ENCODE assay signal across 8 mouse cellular contexts in the genomic region with DNA sequence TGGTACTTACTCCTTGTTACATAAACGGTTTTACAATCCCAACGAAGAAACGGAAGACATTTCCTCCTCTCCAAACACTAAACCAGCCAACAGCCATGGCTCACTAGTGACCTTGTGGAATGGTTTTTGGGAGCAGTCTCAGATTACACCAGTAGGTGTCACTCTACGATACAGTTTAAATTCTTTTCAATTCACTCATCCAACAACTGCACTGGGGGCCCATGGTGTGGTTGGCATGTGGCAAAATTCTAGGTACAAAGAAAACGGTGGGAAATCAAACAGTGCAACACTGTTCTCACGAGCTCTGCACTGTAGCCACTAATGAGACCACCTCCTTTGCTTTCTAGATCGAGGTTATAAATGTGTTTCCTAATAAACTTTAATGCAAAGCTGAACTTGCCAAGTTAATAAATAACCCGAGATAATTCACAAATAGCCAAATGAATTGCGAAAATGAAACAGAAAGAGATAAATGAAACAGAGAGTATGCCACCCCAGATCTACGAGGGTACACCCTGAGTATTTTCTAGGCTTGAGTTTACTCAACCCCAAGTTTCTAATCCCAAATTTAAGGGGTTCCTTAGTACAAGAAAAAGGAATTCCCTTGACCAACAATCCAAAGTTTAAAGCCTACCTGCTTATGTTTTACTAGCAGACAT.
DNase-seq lines count a peak whose midpoint lies in the region; ATAC-seq and TF ChIP-seq lines count a peak whose summit lies in the region.

No protein-coding gene starts in this region.

- no peak overlapping the region for H3K9ac ChIP-seq in forebrain, embryonic 12.5 days
- H3K9ac ChIP-seq in limb, embryonic 14.5 days (ENCODE audit: low read depth, low read length, severe bottlenecking): no peak overlapping the region

- DNase-seq in forebrain, embryonic 10.5 days (ENCODE audit: extremely low spot score, low spot score): peak; percentile 38
- peak; percentile 44 for DNase-seq in urinary bladder, postnatal 25 days (ENCODE audit: low spot score)
- DNase-seq in urinary bladder, postnatal 10 days (ENCODE audit: low spot score): no peak
- peak; percentile 46 for DNase-seq in embryo, embryonic 11.5 days (ENCODE audit: low read depth, low spot score)
- peak; percentile 72 for DNase-seq in kidney, adult 2 months
- DNase-seq in limb, embryonic 14.5 days (ENCODE audit: low spot score): peak; percentile 82
- DNase-seq in retina, embryonic 14.5 days (ENCODE audit: low spot score): peak; percentile 87

- no peak overlapping the region for H3K4me3 ChIP-seq in forebrain, embryonic 10.5 days
- H3K4me3 ChIP-seq in forebrain, embryonic 12.5 days (replicated peaks): no peak overlapping the region
- no peak overlapping the region for H3K4me3 ChIP-seq in kidney, adult 2 months (ENCODE audit: insufficient read depth, low read depth, low read length)
- H3K4me3 ChIP-seq in limb, embryonic 14.5 days (replicated peaks; ENCODE audit: low read length): no peak overlapping the region

- H3K9me3 ChIP-seq in forebrain, embryonic 10.5 days: no peaks in the 10 kb centered on the region
- no peaks in the 10 kb centered on the region for H3K9me3 ChIP-seq in forebrain, embryonic 12.5 days
- H3K9me3 ChIP-seq in limb, embryonic 14.5 days (ENCODE audit: control insufficient read depth, low read length): no peaks in the 10 kb centered on the region

- H3K27ac ChIP-seq in forebrain, embryonic 10.5 days: no peak overlapping the region
- no peak overlapping the region for H3K27ac ChIP-seq in forebrain, embryonic 12.5 days
- no peak overlapping the region for H3K27ac ChIP-seq in kidney, adult 2 months (ENCODE audit: insufficient read depth, low read depth, low read length)
- H3K27ac ChIP-seq in limb, embryonic 14.5 days (replicated peaks; ENCODE audit: low read depth, low read length): no peak overlapping the region

- WGBS in forebrain, embryonic 10.5 days: 65% methylated on average over 10 of the region's 10 CpGs
- 63% methylated on average over 10 of the region's 10 CpGs for WGBS in forebrain, embryonic 12.5 days
- 22% methylated on average over 10 of the region's 10 CpGs for WGBS in kidney, adult 2 months
- WGBS in limb, embryonic 14.5 days: 36% methylated on average over 10 of the region's 10 CpGs

- no peaks in the 10 kb centered on the region for H3K27me3 ChIP-seq in forebrain, embryonic 10.5 days (ENCODE audit: poor library complexity, severe bottlenecking)
- no peaks in the 10 kb centered on the region for H3K27me3 ChIP-seq in forebrain, embryonic 12.5 days
- H3K27me3 ChIP-seq in kidney, adult 2 months (replicated peaks; ENCODE audit: control insufficient read depth, insufficient read depth, low read length): no peaks in the 10 kb centered on the region
- H3K27me3 ChIP-seq in limb, embryonic 14.5 days (ENCODE audit: control insufficient read depth, insufficient read depth, low read length): no peaks in the 10 kb centered on the region

- no peaks in the 10 kb centered on the region for H3K4me1 ChIP-seq in forebrain, embryonic 10.5 days
- no peaks in the 10 kb centered on the region for H3K4me1 ChIP-seq in forebrain, embryonic 12.5 days
- H3K4me1 ChIP-seq in kidney, adult 2 months (ENCODE audit: control insufficient read depth, insufficient read depth, low read length): peaks cover 3% of the 10 kb centered on the region; the same call in 1 of the 2 replicates
- H3K4me1 ChIP-seq in limb, embryonic 14.5 days (ENCODE audit: control insufficient read depth, insufficient read depth, low read length): no peaks in the 10 kb centered on the region

- ATAC-seq in forebrain, embryonic 12.5 days (ENCODE audit: low FRiP score): no peak
- ATAC-seq in limb, embryonic 14.5 days (ENCODE audit: low FRiP score, low read depth): 0 out of 2 replicates have a peak, but pooled peaks have one; percentile 41

- peaks cover 10% of the 10 kb centered on the region for H3K36me3 ChIP-seq in forebrain, embryonic 10.5 days (replicated peaks)
- peaks cover 11% of the 10 kb centered on the region for H3K36me3 ChIP-seq in forebrain, embryonic 12.5 days (replicated peaks)
- H3K36me3 ChIP-seq in kidney, adult 2 months (ENCODE audit: control insufficient read depth, insufficient read depth, low read length): no peaks in the 10 kb centered on the region
- peaks cover 9% of the 10 kb centered on the region for H3K36me3 ChIP-seq in limb, embryonic 14.5 days (ENCODE audit: control insufficient read depth, insufficient read depth, low read length)

- TF ChIP-seq POLR2A in kidney, adult 2 months (IDR thresholded peaks at IDR 0.05; ENCODE audit: low read depth, low read length): no peak
- no peak for TF ChIP-seq POLR2A in limb, embryonic 14.5 days (IDR thresholded peaks at IDR 0.05; ENCODE audit: borderline replicate concordance, extremely low read depth, insufficient read depth, insufficient read length)

- TF ChIP-seq CTCF in kidney, adult 2 months (conservative IDR thresholded peaks at IDR 0.05; ENCODE audit: insufficient read depth, insufficient read length, low read depth, low read length): peak; percentile 42

- no peak overlapping the region for H3K4me2 ChIP-seq in forebrain, embryonic 12.5 days
- no peak overlapping the region for H3K4me2 ChIP-seq in limb, embryonic 14.5 days (replicated peaks; ENCODE audit: low read depth, low read length, severe bottlenecking)
